Mouse (Mus musculus): ENCODE measurements around the gene Nfix.

DNA sequence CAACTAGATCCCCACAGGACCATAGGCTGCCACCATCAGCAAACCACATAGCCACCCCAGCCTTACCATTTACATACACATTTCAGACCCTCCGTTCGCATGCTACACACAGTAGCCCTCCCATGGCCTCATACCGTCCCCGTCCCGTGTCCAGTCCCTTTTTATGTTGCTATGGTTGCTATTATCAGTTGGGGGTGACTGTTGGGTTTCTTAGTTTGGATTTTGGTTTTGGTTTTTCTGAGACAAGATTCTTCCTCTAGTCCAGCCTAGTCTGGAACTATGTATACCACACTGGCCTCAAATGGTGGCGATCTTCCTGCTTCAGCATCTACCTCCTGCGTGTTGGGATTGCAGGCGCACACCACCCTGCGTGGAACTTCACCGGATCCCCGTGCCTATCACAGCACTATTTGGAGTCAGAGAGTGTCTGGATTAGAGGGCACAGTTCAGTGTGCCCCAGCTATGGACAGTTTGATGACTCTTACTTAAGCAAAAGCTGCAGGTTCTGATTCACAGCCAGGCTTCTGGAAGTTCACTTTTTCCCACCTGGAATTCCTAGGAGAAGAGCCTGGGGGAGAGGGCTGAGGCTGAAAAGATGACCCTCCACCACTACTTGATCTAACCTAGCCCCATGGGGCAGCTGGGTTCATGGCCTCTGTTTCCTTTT lies 13.2 kb downstream of the Nfix start:
- no peak for TF ChIP-seq CTCF (IDR thresholded peaks at IDR 0.05; ENCODE audit: borderline replicate concordance, control insufficient read depth, extremely low read depth, insufficient read depth, low read length, poor library complexity)
- no peak for TF ChIP-seq POLR2A (IDR thresholded peaks at IDR 0.05; ENCODE audit: control insufficient read depth, extremely low read depth, insufficient read depth, low read length, poor library complexity)

Data from thymus, adult 2 months (tissue).